Mouse (Mus musculus): Measurements from ENCODE around the gene Aspm.

- TF ChIP-seq POLR2A (IDR thresholded peaks at IDR 0.05; ENCODE audit: extremely low read depth, insufficient read depth, low read length) (no peak), CTCF (IDR thresholded peaks at IDR 0.05; ENCODE audit: low read depth, low read length) (no peak)
These were observed 6.2 kb downstream of the Aspm start for GRCm38 (mm10) chr1:139460807-139461206.
